Mouse (Mus musculus): Measurements from ENCODE around the gene Osbpl7.
A peak's percentile ranks its signal among the peaks of the same experiment; 100 is the strongest.

Osbpl7 gene

DNA sequence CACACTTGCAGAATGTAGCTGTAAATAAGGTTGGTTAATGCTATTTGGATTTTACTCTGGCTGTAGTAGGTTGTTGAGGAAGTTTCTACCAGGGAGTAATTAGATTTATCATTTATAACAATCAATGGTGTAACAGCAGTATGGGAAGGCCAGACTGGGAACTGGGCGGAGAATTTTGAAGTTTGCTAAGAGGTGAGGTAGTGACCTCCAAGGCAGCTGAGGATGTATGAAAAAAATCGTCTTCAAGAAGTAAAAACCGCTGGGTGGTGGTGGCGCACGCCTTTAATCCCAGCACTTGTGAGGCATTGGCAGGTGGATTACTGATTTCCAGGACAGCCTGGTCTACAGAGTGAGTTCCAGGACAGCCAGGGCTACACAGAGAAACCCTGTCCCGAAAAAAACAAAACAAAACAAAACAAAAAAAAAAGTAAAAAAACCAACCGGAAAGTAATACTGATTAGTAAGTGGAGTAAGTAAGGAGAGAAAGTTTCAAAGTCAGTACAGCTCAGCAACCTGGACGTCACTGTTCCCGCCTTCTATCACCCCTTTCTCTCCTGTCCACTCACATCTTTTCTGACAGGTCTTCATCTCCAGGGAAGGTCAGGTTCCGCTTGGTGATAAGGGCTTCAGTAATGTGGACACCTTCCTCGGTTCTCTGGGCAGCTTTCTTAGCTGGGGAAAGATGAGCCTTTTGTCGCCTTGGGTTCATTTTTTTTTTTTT lies 10.0 kb upstream of the Osbpl7 start:
- no peak for DNase-seq (ENCODE audit: low spot score in 2 of 2)

DNA sequence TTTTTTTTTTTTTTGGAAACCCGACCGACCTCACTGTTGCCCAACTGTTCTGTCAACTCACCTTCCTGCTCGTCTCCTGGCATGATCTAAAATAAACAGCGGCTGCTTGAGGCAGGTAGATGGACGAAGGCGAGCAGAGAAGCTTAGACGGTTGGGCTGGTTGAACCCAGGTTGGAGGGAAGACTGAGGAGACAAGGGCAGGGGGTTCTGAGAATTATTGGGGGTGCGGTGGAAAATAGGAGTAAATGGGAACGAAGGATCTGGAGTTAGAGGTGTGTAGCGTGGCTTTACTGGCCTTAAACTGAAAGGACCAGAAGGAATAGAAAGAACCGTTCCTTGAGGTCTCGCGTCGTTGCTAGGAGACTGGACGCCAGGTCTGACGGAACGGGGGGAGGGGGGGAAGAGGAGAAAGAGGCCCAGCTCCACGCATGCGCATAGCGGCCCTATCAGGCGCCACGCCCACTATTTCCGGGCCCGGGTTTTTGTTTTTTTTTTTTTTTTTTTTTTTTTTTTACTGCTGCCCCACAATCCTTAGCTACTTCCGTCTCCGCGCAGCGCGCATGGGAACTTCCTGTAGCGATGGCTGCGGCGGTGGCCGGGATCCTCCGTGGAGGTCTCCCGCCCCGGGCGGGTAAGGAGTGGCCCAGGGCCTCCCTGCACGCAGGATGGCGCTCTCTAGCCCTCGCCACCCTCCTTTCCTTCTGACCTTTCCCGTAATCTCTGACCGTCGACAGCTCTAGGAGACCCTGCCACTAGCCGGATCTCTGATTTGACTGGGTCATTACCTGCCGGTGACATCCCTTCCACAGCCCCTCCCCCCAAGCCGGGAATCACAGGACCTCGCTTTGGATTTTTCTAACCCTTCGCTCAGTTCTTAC lies 9.2 kb upstream of the Osbpl7 start, which contains the start of the genes Lrrc46 and Mrpl10:
TSS of gene Lrrc46 (minus strand) at position 386 of the 878 bp plus-strand sequence.
TSS of gene Mrpl10 (plus strand) at position 539 of the 878 bp plus-strand sequence.
- peak; percentile 78 to 80 for DNase-seq (ENCODE audit: low spot score in 2 of 2)

DNA sequence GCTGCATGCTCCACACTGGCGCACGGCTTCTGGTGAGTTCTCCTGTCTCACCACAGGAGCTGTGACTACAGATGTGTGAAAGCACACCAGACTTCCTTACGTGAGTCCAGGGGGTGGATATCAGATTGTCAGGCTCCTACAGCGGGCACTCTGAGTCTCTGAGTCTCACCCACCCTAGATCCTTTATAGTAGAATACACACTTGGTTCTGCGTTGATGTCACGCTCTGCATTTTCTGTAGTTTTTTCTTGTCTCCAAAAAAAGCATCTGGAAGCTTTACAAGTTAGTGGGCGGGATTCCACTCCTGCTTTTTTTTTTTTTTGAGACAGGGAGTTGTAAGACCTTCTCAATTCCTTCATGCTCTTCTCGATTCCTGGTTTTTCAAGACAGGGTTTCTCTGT lies 5.5 kb upstream of the Osbpl7 start:
- DNase-seq (ENCODE audit: low spot score in 2 of 2), result no peak

DNA sequence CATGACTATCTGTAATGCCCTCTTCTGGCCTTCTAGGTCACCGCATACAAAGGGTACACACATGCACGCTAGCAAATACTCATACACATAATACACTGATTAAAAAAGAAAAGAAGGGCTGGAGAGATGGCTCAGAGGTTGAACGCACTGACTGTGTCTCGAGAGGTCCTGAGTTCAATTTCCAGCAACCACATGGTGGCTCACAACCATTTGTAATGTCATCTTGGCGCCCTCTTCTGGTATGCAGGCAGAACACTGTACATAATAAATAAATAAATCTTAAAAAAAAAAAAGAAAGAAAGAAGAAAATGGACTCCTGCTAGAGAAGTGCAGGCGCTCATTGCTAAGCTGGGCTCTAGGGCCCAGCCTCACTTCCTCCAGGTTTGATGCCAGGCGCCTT lies 4.6 kb upstream of the Osbpl7 start:
- DNase-seq (ENCODE audit: low spot score in 2 of 2), result no peak

DNA sequence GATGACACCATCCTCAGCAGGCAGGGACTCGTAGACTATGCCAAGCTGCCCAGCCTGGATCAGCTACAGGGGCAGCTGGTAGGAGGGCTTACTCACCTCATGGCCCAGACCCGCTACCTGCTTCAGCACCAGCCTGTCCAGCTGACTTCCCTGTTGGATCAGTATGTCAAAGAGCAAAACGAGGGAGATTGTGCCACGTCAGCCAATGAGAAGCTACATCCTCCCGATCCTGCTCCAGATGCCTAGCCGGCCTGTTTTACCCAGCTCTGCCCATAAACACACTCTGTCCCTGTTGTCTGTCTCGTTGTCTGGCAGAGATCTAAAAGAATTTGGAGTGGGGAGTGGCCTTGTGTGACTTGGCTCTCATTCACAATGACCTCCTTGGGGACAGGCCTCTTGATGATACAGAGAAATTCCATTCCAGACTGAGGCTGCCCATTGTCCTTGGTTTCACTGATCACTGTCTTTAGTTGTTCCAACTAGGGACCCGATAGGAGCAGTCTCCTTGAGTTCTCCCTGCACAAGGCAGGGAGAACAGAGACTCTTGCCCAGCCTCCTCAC lies 2.3 kb upstream of the Osbpl7 start:
- DNase-seq (ENCODE audit: low spot score in 2 of 2), result no peak

DNA sequence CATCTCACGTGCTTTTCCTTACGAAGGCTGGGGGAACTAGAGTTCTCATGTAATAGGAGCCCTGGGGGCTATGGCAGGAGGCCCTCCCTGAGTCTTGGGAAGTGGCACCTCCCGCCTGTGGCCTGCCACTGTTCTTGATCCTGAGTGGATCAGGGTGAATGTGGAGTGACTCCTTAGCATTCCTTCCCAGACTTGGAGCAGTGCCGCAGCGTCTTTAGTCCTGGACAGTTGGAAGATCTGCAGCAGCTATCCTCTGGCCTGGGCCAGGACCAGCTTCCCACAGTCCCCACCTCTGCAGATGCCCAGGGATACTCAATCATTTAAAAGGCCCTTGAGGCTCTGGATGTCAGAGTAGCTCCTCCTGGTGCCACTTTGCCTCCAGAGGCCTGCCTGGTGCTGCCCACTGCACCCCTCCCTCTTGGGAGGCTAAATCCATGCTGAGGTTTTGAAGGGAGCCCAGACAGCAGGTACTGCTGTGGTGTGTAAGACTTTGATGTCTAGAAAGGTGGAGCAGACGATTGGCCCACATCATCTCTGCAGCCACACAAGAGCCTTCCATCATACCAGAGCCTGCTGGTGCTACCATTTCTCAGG lies 839 bp upstream of the Osbpl7 start:
- DNase-seq (ENCODE audit: low spot score in 2 of 2), result no peak

DNA sequence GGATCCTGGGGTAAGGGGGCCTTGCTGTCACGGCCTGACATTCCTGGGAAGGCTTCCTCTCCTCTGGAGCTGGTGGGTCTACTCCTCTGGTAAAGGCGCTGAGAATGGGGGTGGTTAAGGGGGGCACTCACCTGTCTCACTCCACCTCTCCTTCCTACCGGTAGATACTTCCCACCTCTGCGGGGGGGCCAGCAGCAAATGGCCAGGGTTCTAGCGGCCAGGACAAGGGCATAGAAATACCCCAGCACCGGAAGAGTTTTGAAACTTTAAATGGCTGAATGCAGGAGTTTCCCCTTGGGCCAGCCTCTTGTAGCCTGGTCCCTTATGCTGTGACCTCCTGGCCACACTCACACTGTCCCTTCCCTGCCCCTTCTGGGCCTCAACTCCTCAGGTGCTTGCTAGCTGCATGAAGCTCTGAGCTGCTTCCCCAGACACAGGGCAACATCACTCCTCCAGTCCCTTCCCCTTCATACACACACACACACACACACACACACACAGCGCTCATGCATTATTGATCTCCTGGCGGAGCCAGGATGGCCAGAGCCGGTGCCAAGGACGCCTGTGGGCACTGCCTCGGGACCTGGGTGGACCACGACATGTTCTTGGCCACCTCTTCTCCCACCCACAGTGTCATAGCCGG lies 637 bp downstream of the Osbpl7 start:
- no peak for DNase-seq (ENCODE audit: low spot score in 2 of 2)

DNA sequence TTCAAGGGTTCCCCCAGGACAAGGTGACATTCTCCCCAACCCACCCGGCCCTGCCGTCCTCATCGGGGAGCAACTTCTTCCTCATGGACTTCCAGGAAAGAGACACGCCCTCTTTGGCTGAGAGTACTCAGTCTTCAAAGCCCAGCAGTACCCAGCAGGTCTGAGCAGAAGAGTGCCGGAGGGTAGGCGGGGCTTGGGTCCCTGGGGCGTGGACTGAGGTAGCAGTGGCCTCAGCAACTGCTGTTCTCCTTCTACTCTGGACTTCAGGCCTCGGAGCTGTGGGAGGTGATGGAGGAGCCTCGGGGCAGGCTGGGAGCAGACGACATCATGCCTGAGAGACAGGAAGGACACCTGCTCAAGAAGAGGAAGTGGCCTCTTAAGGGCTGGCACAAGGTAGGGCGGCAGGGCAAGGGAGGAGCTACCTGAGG lies 1.8 kb downstream of the Osbpl7 start:
- peak in 1 of 2 experiments; percentile 36 for DNase-seq (ENCODE audit: low spot score in 2 of 2)

DNA sequence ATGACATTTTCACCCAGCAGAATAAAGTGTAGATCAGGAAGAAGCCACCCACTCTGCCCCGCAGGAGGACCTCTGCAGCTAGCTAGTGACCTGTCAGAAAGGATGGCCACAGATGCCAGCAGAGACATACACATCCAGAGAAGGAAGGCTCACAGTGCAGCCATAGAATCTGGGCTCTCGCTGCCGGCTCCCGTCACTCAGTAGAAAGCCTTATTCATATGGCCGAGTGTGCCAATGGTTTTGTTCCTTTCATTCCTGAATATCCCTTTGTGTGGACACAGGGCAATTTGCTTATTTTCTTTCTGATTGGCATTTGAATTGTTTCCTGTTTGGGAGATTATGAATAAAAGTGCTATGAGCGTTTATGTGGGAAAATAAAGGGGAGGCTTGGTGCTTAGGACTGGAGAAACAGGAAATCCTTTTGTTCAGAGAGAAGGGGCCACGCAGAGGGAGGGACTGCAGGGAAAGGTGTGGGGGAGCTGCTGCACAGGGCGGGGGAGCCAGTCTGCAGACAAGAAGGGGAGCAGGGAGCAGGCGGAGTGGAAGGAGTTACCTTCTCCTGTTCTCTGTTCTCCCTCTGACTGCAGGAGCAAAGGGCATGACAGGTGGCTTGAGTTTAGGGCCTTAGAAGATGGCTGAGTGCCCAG lies 13.0 kb downstream of the Osbpl7 start:
- DNase-seq (ENCODE audit: low spot score in 2 of 2), result no peak

DNA sequence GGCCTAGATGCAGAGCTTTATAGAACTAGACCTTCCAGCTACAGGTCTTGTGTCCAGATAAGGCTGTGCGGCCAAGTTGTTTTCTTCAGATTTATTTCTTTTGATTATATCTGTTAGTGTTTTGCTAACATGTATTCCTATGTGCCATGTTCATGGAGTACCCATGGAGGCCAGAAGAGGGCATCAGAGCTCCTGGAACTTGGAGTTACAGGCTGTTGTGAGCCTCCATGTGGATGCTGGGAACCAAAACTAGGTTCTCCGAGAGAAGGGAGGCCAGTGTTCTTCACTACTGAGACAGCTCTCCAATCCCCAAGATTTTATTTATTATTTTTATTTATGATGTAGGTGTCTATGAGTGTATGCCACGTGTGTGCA lies 13.5 kb downstream of the Osbpl7 start:
- DNase-seq (ENCODE audit: low spot score in 2 of 2), result no peak

DNA sequence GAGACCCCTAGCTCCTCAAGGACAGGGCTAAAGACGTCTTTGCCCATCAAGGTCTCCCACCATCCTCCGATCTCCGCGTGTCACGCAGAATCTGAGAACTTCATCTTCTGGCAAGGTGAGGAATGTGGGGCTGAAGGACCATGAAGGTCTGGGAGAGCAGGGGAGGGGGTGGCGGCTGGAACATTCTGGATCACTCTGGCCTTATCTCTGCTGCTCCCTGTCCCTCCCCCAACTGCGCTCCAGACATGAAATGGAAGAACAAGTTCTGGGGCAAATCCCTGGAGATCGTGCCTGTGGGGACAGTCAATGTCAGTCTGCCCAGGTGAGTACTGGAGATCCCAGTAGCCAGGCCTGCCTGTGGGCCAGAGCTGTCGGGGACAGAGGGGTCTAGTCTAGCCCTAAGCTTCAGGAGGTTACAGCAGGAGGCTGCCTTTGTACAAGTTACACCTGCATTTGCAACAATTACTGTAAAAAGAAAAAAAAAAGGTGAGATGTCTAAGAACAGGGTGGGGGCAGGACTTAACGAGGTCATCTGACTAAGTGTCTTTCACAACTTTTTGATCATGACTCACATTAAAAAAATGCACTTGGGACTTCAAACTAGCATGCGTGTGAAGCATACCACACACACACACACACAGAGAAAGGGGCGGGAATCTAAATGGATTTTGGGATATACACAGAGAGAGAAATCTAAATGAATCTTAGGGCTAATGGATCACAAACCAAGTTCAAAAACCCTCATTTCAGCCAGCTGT lies 15.3 kb downstream of the Osbpl7 start:
- DNase-seq (ENCODE audit: low spot score in 2 of 2), result no peak

DNA sequence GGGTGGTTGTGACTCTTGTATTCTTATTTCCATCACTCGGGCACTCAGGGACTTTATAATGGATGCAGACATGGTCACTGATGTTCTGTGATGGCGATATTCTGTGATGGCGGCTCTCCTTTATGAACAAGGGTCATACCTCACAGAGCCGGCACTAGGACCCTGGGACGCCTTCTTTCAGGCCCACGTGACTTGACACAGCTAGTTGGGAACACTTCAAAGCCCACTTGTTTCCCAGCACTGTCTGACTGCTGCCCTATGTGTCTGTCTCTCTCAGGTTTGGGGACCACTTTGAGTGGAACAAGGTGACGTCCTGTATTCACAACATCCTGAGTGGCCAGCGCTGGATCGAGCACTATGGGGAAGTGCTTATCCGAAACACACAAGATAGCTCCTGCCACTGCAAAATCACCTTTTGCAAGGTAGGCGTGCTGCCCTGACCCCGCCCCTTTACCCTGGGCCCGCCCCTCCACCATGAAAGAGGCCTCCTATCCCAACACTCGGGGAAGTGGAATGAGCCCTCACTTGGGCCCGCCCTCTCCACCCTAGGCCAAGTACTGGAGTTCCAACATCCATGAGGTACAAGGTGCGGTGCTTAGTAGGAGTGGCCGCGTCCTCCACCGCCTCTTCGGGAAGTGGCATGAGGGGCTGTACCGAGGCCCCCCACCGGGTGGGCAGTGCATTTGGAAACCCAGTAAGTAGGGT lies 16.4 kb downstream of the Osbpl7 start:
- no peak for DNase-seq (ENCODE audit: low spot score in 2 of 2)

DNA sequence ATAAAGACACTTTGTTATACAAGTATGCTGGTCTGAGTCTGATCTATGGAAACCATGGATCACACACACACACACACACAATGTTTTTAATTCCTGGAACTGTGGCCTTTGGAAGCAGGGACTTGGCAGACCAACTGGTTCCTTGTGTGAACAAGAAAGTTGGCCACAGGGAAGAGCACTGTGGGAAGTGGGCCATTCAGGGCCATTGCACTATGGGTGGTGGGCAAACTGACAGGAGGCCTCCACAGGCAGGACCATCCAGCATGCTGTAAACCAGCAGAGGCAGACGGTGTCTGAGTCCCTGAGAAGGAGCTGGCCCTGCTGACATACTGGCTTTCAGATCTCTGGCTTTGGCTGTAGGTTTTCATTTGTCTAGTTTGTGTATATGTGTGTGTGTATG lies 18.9 kb downstream of the Osbpl7 start:
- DNase-seq (ENCODE audit: low spot score in 2 of 2), result no peak

DNA sequence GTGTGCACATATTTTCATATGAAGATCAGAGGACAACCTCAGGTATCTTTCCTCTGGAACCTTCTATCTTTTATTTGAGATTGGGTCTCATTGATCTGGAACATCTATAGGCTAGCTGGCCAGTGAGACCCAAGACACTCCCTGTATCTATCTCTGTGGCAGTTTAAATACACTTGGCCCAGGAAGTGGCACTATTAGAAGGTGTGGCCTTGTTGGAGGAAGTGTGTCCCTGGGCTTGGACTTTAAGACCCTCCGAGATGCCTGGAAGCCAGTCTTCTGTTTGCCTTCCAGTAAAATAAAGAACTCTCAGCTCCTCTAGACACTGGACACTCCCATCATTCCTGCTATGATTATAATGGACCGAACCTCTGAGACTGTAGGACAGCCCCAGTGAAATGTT lies 19.3 kb downstream of the Osbpl7 start:
- no peak for DNase-seq (ENCODE audit: low spot score in 2 of 2)

DNA sequence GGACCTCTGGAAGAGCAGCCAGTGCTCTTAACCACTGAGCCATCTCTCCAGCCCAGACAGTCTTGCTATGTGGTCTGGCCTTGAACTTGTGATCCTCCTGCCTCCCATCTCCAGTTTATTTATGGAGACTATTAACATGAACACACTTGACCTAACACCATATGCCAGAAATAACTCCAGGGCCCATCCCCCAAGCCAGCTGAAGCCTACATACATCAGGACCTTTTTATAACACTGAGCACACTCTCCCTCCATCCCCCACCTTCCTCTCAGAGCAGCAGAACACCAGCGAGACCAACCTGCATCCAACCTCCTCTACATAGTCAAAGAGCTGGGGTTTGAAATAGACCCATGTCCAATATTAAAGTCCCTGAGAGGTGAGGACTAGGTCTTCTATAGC lies 20.7 kb downstream of the Osbpl7 start:
- DNase-seq (ENCODE audit: low spot score in 2 of 2), result no peak

DNA sequence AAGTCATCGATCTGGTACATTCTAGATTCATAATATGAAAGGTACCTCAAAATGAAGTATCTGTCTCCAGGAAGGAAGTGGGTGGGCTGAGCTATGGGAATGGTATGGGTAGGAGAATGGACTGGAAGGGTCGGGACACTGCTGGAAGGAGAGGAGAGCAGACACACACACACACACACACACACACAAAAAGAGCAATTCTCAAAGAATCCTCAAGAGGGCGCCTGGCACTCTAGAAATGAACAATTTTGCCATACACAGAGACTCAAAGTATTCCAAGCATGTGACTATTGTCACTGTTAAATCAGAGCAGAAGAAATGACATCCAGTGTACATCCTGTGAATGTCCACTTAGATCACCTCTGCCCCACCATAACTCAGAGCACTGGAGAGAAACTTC lies 22.1 kb downstream of the Osbpl7 start:
- DNase-seq (ENCODE audit: low spot score in 2 of 2), result no peak

DNA sequence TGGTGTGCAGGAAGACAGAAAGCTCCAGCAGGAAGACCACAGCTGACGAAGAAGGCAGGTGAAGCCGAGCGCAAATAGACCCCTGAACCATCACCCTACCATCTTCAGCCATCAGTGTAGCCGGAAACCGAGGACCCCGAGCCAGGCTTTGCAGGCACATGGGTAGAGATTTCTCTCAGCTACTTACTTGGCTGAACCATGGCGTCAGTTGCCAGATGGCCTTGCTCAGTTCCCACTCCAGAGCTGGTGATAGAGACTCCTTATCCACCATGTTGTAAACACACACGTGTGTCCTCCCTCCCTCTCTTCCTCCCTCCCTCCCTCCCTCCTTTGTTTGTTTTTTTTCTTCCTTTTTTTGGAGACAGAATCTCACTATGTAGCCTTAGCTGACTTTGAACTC lies 23.8 kb downstream of the Osbpl7 start:
- DNase-seq (ENCODE audit: low spot score in 2 of 2), result no peak

DNA sequence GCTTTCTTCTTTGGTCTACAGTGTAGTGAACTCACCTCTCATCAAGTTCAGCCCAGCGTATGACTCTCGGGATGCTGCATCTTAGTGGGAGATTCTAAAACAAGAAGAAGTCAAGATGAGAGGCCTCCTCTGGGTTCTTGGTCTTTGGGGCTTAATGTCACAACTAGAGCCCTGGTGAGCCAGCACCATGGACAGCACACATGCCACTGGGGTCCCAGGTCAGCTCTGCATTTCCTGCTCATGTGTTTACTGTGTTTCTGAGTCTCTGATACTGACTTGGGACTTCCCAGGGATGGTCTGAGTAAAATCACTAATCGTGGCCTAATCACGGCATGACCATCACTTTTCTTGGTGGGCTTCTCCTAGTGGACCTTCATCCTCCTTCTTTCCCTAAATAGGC lies 28.3 kb downstream of the Osbpl7 start:
- no peak for DNase-seq (ENCODE audit: low spot score in 2 of 2)

DNA sequence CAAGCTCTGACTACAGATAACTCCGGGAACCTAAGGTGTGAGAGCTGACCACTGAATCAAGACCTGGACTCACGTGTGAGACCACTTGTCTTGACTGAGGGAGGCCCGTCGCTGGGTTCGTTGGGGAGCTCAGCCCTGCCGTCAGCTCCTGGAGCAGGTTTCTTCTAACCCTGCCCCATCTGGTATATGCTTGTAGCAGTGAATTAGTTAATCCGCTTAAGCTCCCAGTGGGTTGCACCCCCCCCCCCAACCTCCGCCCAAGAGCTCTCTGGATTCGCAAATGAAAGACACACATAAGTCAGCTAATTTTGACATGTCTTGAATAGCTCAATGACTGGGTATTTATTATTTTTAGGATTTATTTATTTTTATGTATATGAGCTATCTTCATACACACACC lies 29.9 kb downstream of the Osbpl7 start:
- no peak for DNase-seq (ENCODE audit: low spot score in 2 of 2)

DNA sequence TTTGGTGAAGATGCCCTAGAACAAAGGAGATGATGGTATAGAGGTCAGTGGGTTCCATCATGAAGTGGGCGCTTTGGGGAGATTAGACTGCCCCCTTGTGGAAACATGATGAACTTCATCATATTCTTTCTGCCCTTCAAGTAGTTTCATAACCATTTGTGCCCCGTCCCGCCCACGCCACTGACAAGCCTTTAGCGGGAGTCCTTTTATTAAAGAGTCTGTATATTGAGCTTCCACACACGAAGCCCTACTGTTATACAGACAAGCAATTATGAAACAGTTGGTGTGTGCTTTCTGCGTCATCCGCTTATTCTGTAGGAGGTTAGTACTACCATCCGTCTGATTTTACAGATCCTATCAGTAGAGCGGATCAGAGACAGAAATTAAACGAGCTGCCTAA lies 32.5 kb downstream of the Osbpl7 start:
- peak in 1 of 2 experiments; percentile 19 for DNase-seq (ENCODE audit: low spot score in 2 of 2)

Measured in urinary bladder, adult 18-20 months (tissue).